Mouse (Mus musculus): ENCODE results near the gene Fsd2. TPM values are rescaled to one million over a fixed set of nuclear protein-coding genes. Genes with fewer than 3 reads are reported as not detected.

The Fsd2 gene
- polyA plus RNA-seq, 1 experiment from 2014 or later: 2.4 TPM

MicroRNAs encoded within 50 kb of the gene (microRNA counts, 519-probe panel; counts per million panel counts)
- microRNA mmu-miR-1839-3p: 1,629 counts per million, percentile 24 among the panel's probes with 10 or more counts
- microRNA mmu-miR-1839-5p: 2,707 counts per million, percentile 60 among the panel's probes with 10 or more counts

Other genes with a start within 250 kb of the Fsd2 start
- gene Rps17, start 221.7 kb downstream of the Fsd2 start, polyA plus RNA-seq (2015; fragmentation: Nextera tagmentation; extraction: Ambion mirVana): 1,067 and 1,217 TPM in 2 replicates
- gene Cpeb1, start 111.5 kb downstream of the Fsd2 start, polyA plus RNA-seq (2015; fragmentation: Nextera tagmentation; extraction: Ambion mirVana): 1.1 and 1.6 TPM in 2 replicates
- 4.9 and 5.4 TPM in 2 replicates for gene Ap3b2, start 73.0 kb downstream of the Fsd2 start, polyA plus RNA-seq (2015; fragmentation: Nextera tagmentation; extraction: Ambion mirVana)
- not detected in 2 replicates for gene BC048679, start 68.7 kb downstream of the Fsd2 start, polyA plus RNA-seq (2015; fragmentation: Nextera tagmentation; extraction: Ambion mirVana)
- 1.1 and 1.4 TPM in 2 replicates for gene Whamm, start 4.3 kb upstream of the Fsd2 start, polyA plus RNA-seq (2015; fragmentation: Nextera tagmentation; extraction: Ambion mirVana)
- gene Homer2, start 140.6 kb upstream of the Fsd2 start, polyA plus RNA-seq (2015; fragmentation: Nextera tagmentation; extraction: Ambion mirVana): 33.3 and 35.9 TPM in 2 replicates
- 134 and 136 TPM in 2 replicates for gene Ramac, start 196.0 kb upstream of the Fsd2 start, polyA plus RNA-seq (2015; fragmentation: Nextera tagmentation; extraction: Ambion mirVana)
- gene 3110040N11Rik, start 222.5 kb upstream of the Fsd2 start, polyA plus RNA-seq (2015; fragmentation: Nextera tagmentation; extraction: Ambion mirVana): 50.9 and 55.5 TPM in 2 replicates

All from stomach, embryonic 16.5 days (tissue).